Mouse (Mus musculus): ENCODE data around the gene Dhx40. TPM values are rescaled to one million over a fixed set of nuclear protein-coding genes. Genes with fewer than 3 reads are reported as not detected.
"Not testable (repeated sequence)": the region's sequence is repeated elsewhere in the genome, so short reads cannot be mapped to it uniquely, and the experiment has no call there.

Gene Dhx40
- total RNA-seq, 2 experiments from 2014 or later = 26.6 to 31.7 TPM

- Histone ChIP-seq H3K4me3 (peak within 1 kb of the TSS; percentile 99), H3K27ac (peak within 1 kb of the TSS; percentile 100)
- DNase-seq (ENCODE audit: low spot score in 2 of 2) = peak; percentile 97
- peak; percentile 66 for TF ChIP-seq CTCF (conservative IDR thresholded peaks at IDR 0.05)
Measured at GRCm38 (mm10) chr11:86757480-86758371, 49.8 kb downstream of the Dhx40 start, which contains the start of gene Cltc. Gene Cltc, minus strand, starts transcription at chr11:86757565.

GRCm38 (mm10) chr11:86757142-86757479, 50.4 kb downstream of the Dhx40 start:
- no peak for TF ChIP-seq CTCF (conservative IDR thresholded peaks at IDR 0.05)
- Histone ChIP-seq H3K4me3 (peak overlapping the region; percentile 99), H3K27ac (peak overlapping the region; percentile 100)
- no peak for DNase-seq (ENCODE audit: low spot score in 2 of 2)

GRCm38 (mm10) chr11:86756156-86757141, 51.1 kb downstream of the Dhx40 start:
- peak overlapping the region; percentile 100 for H3K27ac ChIP-seq
- peak overlapping the region; percentile 99 for H3K4me3 ChIP-seq
- 0 out of 2 replicates have a peak, but pooled peaks have one; percentile 3 for TF ChIP-seq CTCF (conservative IDR thresholded peaks at IDR 0.05)
- peak; percentile 20 to 34 for DNase-seq (ENCODE audit: low spot score in 2 of 2)

GRCm38 (mm10) chr11:86752404-86752803, 55.1 kb downstream of the Dhx40 start:
- no peak for DNase-seq (ENCODE audit: low spot score in 2 of 2)
- H3K4me3 ChIP-seq = no peak overlapping the region
- H3K27ac ChIP-seq = no peak overlapping the region
- no peak for TF ChIP-seq CTCF (conservative IDR thresholded peaks at IDR 0.05)

- H3K4me3 ChIP-seq = no peak overlapping the region
- no peak for DNase-seq (ENCODE audit: low spot score in 2 of 2)
- TF ChIP-seq CTCF (conservative IDR thresholded peaks at IDR 0.05) = no peak
- no peak overlapping the region for H3K27ac ChIP-seq
Measured at GRCm38 (mm10) chr11:86751010-86751409, 56.5 kb downstream of the Dhx40 start.

- DNase-seq (ENCODE audit: low spot score in 2 of 2) = no peak
- Histone ChIP-seq H3K4me3 (no peak overlapping the region), H3K27ac (peak overlapping the region; percentile 43)
- no peak for TF ChIP-seq CTCF (conservative IDR thresholded peaks at IDR 0.05)
Measured at GRCm38 (mm10) chr11:86749776-86750423, 57.6 kb downstream of the Dhx40 start.

- DNase-seq (ENCODE audit: low spot score in 2 of 2) = no peak
- TF ChIP-seq CTCF (conservative IDR thresholded peaks at IDR 0.05) = no peak
- H3K27ac ChIP-seq = 0 out of 2 replicates have a peak overlapping the region, but pooled peaks have one; percentile 8
- no peak overlapping the region for H3K4me3 ChIP-seq
Measured at GRCm38 (mm10) chr11:86745634-86746404, 61.7 kb downstream of the Dhx40 start.

DNA sequence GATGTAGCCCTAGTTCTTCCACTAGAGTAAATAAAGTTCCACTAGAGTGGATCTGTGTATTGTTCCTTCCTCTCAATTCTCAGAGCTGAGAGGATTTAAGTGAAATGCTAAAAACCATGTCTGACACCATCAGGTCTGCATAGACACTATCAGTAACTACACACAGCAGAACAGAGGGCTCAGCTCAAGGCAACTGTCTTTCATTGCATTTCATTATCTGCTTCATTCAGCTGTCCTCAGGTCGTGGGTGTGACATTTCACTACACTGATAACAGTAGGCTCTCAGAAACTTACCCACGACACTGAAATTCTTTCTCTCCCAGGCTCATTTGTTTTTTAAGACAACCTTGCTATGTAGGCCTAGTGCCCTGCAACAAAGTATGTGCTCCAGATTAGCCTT, 64.9 kb downstream of the Dhx40 start:
- no peak for DNase-seq (ENCODE audit: low spot score in 2 of 2)
- no peak overlapping the region for H3K4me3 ChIP-seq

GRCm38 (mm10) chr11:86741505-86741904, 66.0 kb downstream of the Dhx40 start:
- no peak overlapping the region for H3K27ac ChIP-seq
- H3K4me3 ChIP-seq = no peak overlapping the region
- TF ChIP-seq CTCF (conservative IDR thresholded peaks at IDR 0.05) = no peak
- no peak for DNase-seq (ENCODE audit: low spot score in 2 of 2)

More for the DNA sequence above, 64.9 kb downstream of the Dhx40 start:
- 0 out of 2 replicates have a peak overlapping the region, but pooled peaks have one; percentile 28 for H3K27ac ChIP-seq
- no peak for TF ChIP-seq CTCF (conservative IDR thresholded peaks at IDR 0.05)

DNA sequence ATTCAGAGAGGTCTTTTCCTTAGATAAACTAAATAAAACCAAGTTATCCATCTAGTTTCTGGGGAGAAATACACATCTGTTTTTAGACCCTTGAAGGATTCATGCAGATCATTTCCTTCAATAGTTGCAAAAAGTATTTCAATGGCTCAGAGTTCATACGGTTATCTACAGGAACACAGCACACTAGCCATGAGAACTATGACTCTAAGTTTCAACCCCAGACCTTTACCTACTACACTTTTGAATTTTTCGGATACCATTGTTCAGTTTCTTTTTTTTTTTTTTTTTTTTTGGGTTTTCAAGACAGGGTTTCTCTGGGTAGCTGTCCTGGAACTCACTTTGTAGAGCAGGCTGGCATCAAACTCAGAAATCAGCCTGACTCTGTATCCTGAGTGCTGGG, 68.1 kb downstream of the Dhx40 start:
- Histone ChIP-seq H3K27ac (no peak overlapping the region), H3K4me3 (no peak overlapping the region)
- no peak for DNase-seq (ENCODE audit: low spot score in 2 of 2)
- no peak for TF ChIP-seq CTCF (conservative IDR thresholded peaks at IDR 0.05)

- no peak for DNase-seq (ENCODE audit: low spot score in 2 of 2)
- Histone ChIP-seq H3K27ac (no peak overlapping the region; the same call in 1 of the 2 replicates), H3K4me3 (no peak overlapping the region)
- TF ChIP-seq CTCF (conservative IDR thresholded peaks at IDR 0.05) = no peak
Measured at GRCm38 (mm10) chr11:86738956-86739355, 68.6 kb downstream of the Dhx40 start.

DNA sequence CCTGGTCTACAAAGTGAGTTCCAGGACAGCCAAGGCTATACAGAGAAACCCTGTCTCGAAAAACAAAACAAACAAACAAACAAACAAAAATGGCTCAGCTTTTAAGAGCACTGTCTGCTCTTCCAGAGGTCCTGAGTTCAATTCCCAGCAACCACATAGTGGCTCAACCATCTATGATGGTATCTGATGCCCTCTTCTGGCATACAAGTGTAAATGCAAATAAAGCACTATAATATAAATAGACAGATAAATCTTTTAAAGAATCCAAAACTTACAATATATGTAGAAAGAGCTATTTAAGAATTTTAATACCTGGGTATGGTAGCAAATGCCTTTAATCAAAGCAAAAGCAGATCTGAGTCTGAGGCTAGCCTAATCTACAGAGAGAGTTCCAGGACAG, 69.2 kb downstream of the Dhx40 start:
- not testable (repeated sequence) for DNase-seq (ENCODE audit: low spot score in 2 of 2); H3K27ac ChIP-seq; H3K4me3 ChIP-seq
- TF ChIP-seq CTCF (conservative IDR thresholded peaks at IDR 0.05) = peak; percentile 58
